Mouse (Mus musculus) cerebellum, adult 2 months (tissue): Measurements from ENCODE around the gene Traf3ip2. TPM values are rescaled to one million over a fixed set of nuclear protein-coding genes. Genes with fewer than 3 reads are reported as not detected.

Source experiments
- DNase-seq, 2 experiments: peaks; one replicate each; pipeline ENCODE4 v3.0.0; 2021
- H3K27ac ChIP-seq: fragments of 200-500 bp; 2 replicates; pipeline ENCODE4 v1.5.1; 2012; ENCODE audit warnings: low read length, control low read depth, inconsistent platforms; ENCODE audit not compliant: insufficient read depth
- H3K27me3 ChIP-seq: fragments of 200-500 bp; 2 replicates; pipeline ENCODE4 v1.6.1; 2012; ENCODE audit warnings: inconsistent platforms, mild to moderate bottlenecking, low read length, moderate library complexity; ENCODE audit not compliant: control insufficient read depth, insufficient read depth
- H3K4me1 ChIP-seq: fragments of 200-500 bp; 2 replicates; pipeline ENCODE4 v1.6.1; 2011; ENCODE audit warnings: low read length; ENCODE audit not compliant: control insufficient read depth, insufficient read depth
- H3K4me3 ChIP-seq: fragments of 200-500 bp; replicated peaks from 2 replicates; pipeline ENCODE3; 2011; ENCODE audit warnings: mild to moderate bottlenecking, low read depth, low read length, control low read depth; ENCODE audit not compliant: insufficient read depth
- CTCF ChIP-seq: fragments of 200-500 bp; IDR thresholded peaks from 2 replicates; pipeline ENCODE4 v1.5.1; 2011; ENCODE audit warnings: low read depth, mild to moderate bottlenecking, control low read depth, low read length, moderate library complexity, borderline replicate concordance; ENCODE audit not compliant: insufficient read depth
- POLR2A ChIP-seq: fragments of 200-500 bp; IDR thresholded peaks from 2 replicates; pipeline ENCODE4 v1.6.1; 2011; ENCODE audit warnings: low read length, control low read depth, borderline replicate concordance; ENCODE audit not compliant: insufficient read depth
- WGBS: fragments of 180-500 bp; shearing (Covaris S2); methylation state at CpG from one replicate; pipeline ENCODE4 v1.1.7; 2018; 5-methylcytosine and 5-hydroxymethylcytosine counted together
- polyA plus RNA-seq: library from polyadenylated mRNA; depleted of rRNA; stranded (reverse); fragments of >200 nt; gene quantifications from 2 replicates; pipeline ENCODE4 v1.2.3, GENCODE M21; 2012

The Traf3ip2 gene
- polyA plus RNA-seq, 1 experiment, result 5.7 TPM

GRCm38 (mm10) chr10:39629746-39630552 lies 17.2 kb downstream of the Traf3ip2 start:
- Histone ChIP-seq H3K4me1 (peaks cover 9% of the 10 kb centered on the region; the same call in 1 of the 2 replicates), H3K4me3 (no peak overlapping the region), H3K27me3 (no peaks in the 10 kb centered on the region), H3K27ac (no peak overlapping the region)
- TF ChIP-seq CTCF (no peak), POLR2A (no peak)
- DNase-seq, result no peak
- WGBS, result 45% methylated on average over 18 of the region's 18 CpGs

GRCm38 (mm10) chr10:39630811-39631210 lies 18.1 kb downstream of the Traf3ip2 start:
- Histone ChIP-seq H3K4me1 (0 out of 2 replicates have a peak, but pooled peaks cover 4% of the 10 kb centered on the region), H3K27ac (no peak overlapping the region), H3K27me3 (no peaks in the 10 kb centered on the region), H3K4me3 (no peak overlapping the region)
- TF ChIP-seq CTCF, result no peak
- no peak for TF ChIP-seq POLR2A
- DNase-seq, result no peak
- 76% methylated on average over 6 of the region's 6 CpGs for WGBS

DNA sequence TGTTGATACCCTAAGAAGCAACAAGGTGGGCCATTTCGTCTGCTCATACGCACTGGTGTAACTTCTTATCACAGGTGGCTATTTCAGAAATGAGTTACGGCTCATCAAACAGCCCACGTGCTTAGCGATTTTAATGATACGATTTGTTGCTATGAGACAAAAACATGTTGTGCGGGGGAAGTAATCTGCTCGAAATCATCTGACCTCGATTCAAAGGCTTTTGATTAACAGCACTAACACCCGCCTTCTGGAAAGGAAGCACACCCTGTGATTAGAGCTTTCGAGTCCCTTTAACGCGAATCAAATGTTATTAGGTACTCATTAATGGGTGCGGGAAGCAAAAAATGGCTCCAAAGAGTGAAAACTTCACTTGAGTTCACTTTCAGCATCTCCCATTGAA lies 18.9 kb downstream of the Traf3ip2 start:
- Histone ChIP-seq H3K27ac (no peak overlapping the region), H3K27me3 (no peaks in the 10 kb centered on the region), H3K4me3 (no peak overlapping the region), H3K4me1 (no peaks in the 10 kb centered on the region)
- TF ChIP-seq CTCF (no peak), POLR2A (no peak)
- no peak for DNase-seq
- WGBS, result 86% methylated on average over 14 of the region's 14 CpGs

- DNase-seq, result no peak
- Histone ChIP-seq H3K27me3 (no peaks in the 10 kb centered on the region), H3K27ac (no peak overlapping the region), H3K4me1 (no peaks in the 10 kb centered on the region), H3K4me3 (no peak overlapping the region)
- no peak for TF ChIP-seq POLR2A
- TF ChIP-seq CTCF, result no peak
- 93% methylated on average over 6 of the region's 6 CpGs for WGBS
Observed at GRCm38 (mm10) chr10:39633379-39633778, 20.6 kb downstream of the Traf3ip2 start.

- WGBS, result 90% methylated on average over 13 of the region's 13 CpGs
- Histone ChIP-seq H3K27me3 (no peaks in the 10 kb centered on the region), H3K4me1 (no peaks in the 10 kb centered on the region), H3K4me3 (no peak overlapping the region), H3K27ac (no peak overlapping the region)
- TF ChIP-seq POLR2A (no peak), CTCF (no peak)
- DNase-seq, result no peak
Observed at GRCm38 (mm10) chr10:39634423-39635101, 21.8 kb downstream of the Traf3ip2 start.

- Histone ChIP-seq H3K4me1 (no peaks in the 10 kb centered on the region; the same call in 1 of the 2 replicates), H3K27me3 (no peaks in the 10 kb centered on the region), H3K27ac (no peak overlapping the region), H3K4me3 (no peak overlapping the region)
- no peak for DNase-seq
- TF ChIP-seq POLR2A (no peak), CTCF (no peak)
- WGBS, result 75% methylated on average over 3 of the region's 3 CpGs
Observed at GRCm38 (mm10) chr10:39638862-39639261, 26.1 kb downstream of the Traf3ip2 start.

DNA sequence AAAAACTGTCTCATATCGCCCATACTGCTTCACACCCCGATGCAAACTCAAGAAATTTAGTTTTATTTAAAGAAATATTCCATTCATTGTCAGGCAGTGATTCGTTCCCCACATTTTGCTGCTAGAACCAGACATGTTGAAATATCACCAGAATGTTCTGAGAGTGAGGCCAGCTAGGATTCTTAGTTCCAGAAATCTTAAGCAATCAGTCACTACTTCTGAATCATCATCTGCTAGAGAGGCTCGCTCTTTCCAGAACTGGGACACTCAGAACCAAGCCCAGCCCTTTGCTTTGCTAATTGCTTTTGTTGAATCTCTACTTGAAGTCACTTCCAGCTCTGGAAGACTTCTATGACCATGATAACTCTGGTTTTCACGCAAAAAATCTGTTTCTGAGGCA lies 27.0 kb downstream of the Traf3ip2 start:
- Histone ChIP-seq H3K4me1 (no peaks in the 10 kb centered on the region; the same call in 1 of the 2 replicates), H3K27me3 (no peaks in the 10 kb centered on the region), H3K4me3 (no peak overlapping the region), H3K27ac (no peak overlapping the region)
- WGBS, result 92% methylated on average over 5 of the region's 5 CpGs
- TF ChIP-seq POLR2A (no peak), CTCF (no peak)
- DNase-seq, result no peak
